Mouse (Mus musculus) C2C12 (cell line): ENCODE measurements around the gene Rps21.

Source experiments
- CEBPB ChIP-seq: IDR thresholded peaks from one replicate; pipeline ENCODE4 v1.6.1; 2011; ENCODE audit warnings: low read depth, mild to moderate bottlenecking, control low read depth, moderate library complexity
- CTCF ChIP-seq: IDR thresholded peaks from one replicate; pipeline ENCODE4 v1.5.1; 2011; ENCODE audit not compliant: control insufficient read depth, insufficient read depth, insufficient read length
- FOSL1 ChIP-seq: IDR thresholded peaks from one replicate; pipeline ENCODE4 v1.8.0; 2011; ENCODE audit warnings: mild to moderate bottlenecking, low read length; ENCODE audit not compliant: poor library complexity, insufficient read depth, severe bottlenecking
- MAX ChIP-seq: IDR thresholded peaks from one replicate; pipeline ENCODE4 v1.6.1; 2011; ENCODE audit warnings: mild to moderate bottlenecking, control low read depth
- MYOD1 ChIP-seq: IDR thresholded peaks from one replicate; pipeline ENCODE4 v1.6.1; 2011; ENCODE audit warnings: low read depth; ENCODE audit not compliant: control insufficient read depth, insufficient read length
- MYOG ChIP-seq: IDR thresholded peaks from one replicate; pipeline ENCODE4 v1.6.1; 2011; ENCODE audit not compliant: control insufficient read depth, insufficient read length; ENCODE audit errors: extremely low read depth
- USF1 ChIP-seq: IDR thresholded peaks from one replicate; pipeline ENCODE4 v1.6.1; 2011; ENCODE audit warnings: low read depth, mild to moderate bottlenecking, control low read depth, moderate library complexity

DNA sequence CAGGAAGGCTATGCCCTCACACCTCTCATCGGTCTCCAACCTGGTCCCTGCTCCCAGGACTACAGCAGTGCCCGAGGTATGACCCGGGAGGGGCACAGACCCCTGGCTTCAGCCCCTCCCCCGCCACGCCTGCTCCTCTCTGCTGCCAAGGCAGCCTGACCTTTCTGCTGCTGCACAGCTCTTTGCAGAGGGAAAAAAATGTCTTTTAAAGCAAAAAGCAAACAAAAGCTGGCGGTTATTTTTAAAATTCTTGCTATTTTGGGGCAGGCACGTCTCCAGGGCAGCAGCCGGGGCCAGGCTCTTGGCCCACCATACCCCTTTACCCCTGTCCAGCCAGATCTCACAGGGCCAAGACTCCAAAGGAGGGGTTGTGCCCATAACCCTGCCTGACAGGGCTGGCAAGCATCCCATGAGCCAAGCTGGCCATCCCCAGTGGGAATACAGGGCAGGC is 42.1 kb upstream of the Rps21 start:
- TF ChIP-seq CTCF (no peak), USF1 (no peak), MYOG (no peak), MYOD1 (no peak), FOSL1 (no peak), MAX (no peak), CEBPB (no peak)
